Mouse (Mus musculus) heart, postnatal 0 days (tissue): ENCODE results near the gene Ston2. TPM values are rescaled to one million over a fixed set of nuclear protein-coding genes. Genes with fewer than 3 reads are reported as not detected.

Experiments
- ATAC-seq: fragments of 200-750 bp; cut with Nextera tagmentation; 2 replicates; pipeline ENCODE4 v1.8.0; 2017; ENCODE audit warnings: low read depth, moderate number of reproducible peaks, moderate library complexity; ENCODE audit not compliant: insufficient read depth
- DNase-seq: peaks from one replicate; pipeline ENCODE4 v3.0.0-alpha.2; 2016; ENCODE audit warnings: low spot score
- H3K27ac ChIP-seq: fragments of 300-500 bp; sonication (generic); 2 replicates; pipeline ENCODE4 v1.5.1; 2014; ENCODE audit warnings: low read depth, mild to moderate bottlenecking
- H3K27me3 ChIP-seq: fragments of 300-500 bp; sonication (generic); 2 replicates; pipeline ENCODE4 v1.6.1; 2014; ENCODE audit warnings: low read length, mixed read lengths; ENCODE audit not compliant: control insufficient read depth, insufficient read depth
- H3K36me3 ChIP-seq: fragments of 300-500 bp; sonication (generic); replicated peaks from 2 replicates; pipeline ENCODE4 v1.6.1; 2014; ENCODE audit warnings: low read length, mixed read lengths; ENCODE audit not compliant: control insufficient read depth, insufficient read depth
- H3K4me1 ChIP-seq: fragments of 300-500 bp; sonication (generic); 2 replicates; pipeline ENCODE4 v1.6.1; 2014; ENCODE audit warnings: antibody characterized with exemption; ENCODE audit not compliant: control insufficient read depth, insufficient read depth
- H3K4me2 ChIP-seq: fragments of 300-500 bp; sonication (generic); 2 replicates; pipeline ENCODE4 v1.6.1; 2014; ENCODE audit warnings: low read depth, mild to moderate bottlenecking, low read length, moderate library complexity
- H3K4me3 ChIP-seq: fragments of 300-500 bp; sonication (generic); 2 replicates; pipeline ENCODE4 v1.5.1; 2014; ENCODE audit warnings: low read depth, low read length
- H3K9ac ChIP-seq: fragments of 300-500 bp; sonication (generic); replicated peaks from 2 replicates; pipeline ENCODE4 v1.6.1; 2014; ENCODE audit warnings: low read depth, low read length, mixed read lengths
- H3K9me3 ChIP-seq: fragments of 300-500 bp; sonication (generic); replicated peaks from 2 replicates; pipeline ENCODE4 v1.6.1; 2016; ENCODE audit warnings: low read length; ENCODE audit not compliant: control insufficient read depth
- CTCF ChIP-seq: IDR thresholded peaks from 2 replicates; pipeline ENCODE4 v1.5.1; 2016; ENCODE audit warnings: antibody characterized with exemption, control low read depth, low read depth
- EP300 ChIP-seq: IDR thresholded peaks from 2 replicates; pipeline ENCODE4 v1.6.1; 2016; ENCODE audit warnings: antibody characterized with exemption, low read depth
- WGBS: fragments of 180-500 bp; shearing (Covaris S2); extraction: QIAGEN DNeasy Blood & Tissue Kit; methylation state at CpG from one replicate; pipeline ENCODE4 v1.1.7; 2014; 5-methylcytosine and 5-hydroxymethylcytosine counted together
- polyA plus RNA-seq: library from polyadenylated mRNA; unstranded; fragments of >200 nt; fragmentation: Nextera tagmentation; extraction: Ambion mirVana; gene quantifications from 2 replicates; pipeline ENCODE4 v1.2.1, GENCODE M21; 2015
- total RNA-seq: library from RNA; depleted of rRNA; stranded (reverse); fragments of >200 nt; gene quantifications from 2 replicates; pipeline ENCODE4 v1.2.3, GENCODE M21; 2014; ENCODE audit warnings: low replicate concordance

The Ston2 gene
- total and polyA plus RNA-seq, 2 experiments from 2014 or later, result 0.57 to 0.95 TPM

GRCm38 (mm10) chr12:91807095-91807494 lies 18.9 kb upstream of the Ston2 start:
- no peaks in the 10 kb centered on the region for H3K9me3 ChIP-seq
- no peaks in the 10 kb centered on the region for H3K27me3 ChIP-seq
- no peak overlapping the region for H3K9ac ChIP-seq
- H3K4me1 ChIP-seq, result no peaks in the 10 kb centered on the region
- no peak for DNase-seq
- TF ChIP-seq CTCF (no peak), EP300 (no peak)
- H3K27ac ChIP-seq, result no peak overlapping the region
- no peak for ATAC-seq
- H3K4me2 ChIP-seq, result no peak overlapping the region
- WGBS, result 85% methylated on average over 11 of the region's 11 CpGs
- H3K36me3 ChIP-seq, result peaks cover 47% of the 10 kb centered on the region
- H3K4me3 ChIP-seq, result no peak overlapping the region

DNA sequence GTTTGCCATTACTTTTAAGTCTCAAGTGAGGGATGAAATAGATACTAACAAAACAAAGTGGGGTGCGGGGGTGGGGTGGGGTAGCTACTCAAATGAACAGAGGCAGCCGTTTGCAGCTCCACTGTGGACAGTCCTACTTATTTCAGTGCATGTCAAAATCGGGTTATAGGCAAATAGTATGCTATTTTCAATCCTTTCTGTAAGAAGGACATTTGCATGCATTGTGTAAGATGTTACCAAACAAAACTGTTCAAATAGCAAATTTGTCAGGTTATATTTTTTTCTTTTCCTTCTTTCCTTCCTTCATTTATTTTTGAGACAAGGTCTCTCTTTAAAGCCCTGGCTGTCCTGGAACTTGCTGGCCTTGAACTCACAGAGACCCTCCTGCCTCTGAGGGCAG lies 16.1 kb upstream of the Ston2 start:
- H3K4me1 ChIP-seq, result no peaks in the 10 kb centered on the region
- H3K4me3 ChIP-seq, result no peak overlapping the region
- H3K9me3 ChIP-seq, result no peaks in the 10 kb centered on the region
- ATAC-seq (no peak), DNase-seq (no peak)
- H3K9ac ChIP-seq, result no peak overlapping the region
- TF ChIP-seq EP300 (no peak), CTCF (no peak)
- H3K27me3 ChIP-seq, result no peaks in the 10 kb centered on the region
- 75% methylated on average over 3 of the region's 3 CpGs for WGBS
- no peak overlapping the region for H3K4me2 ChIP-seq
- H3K36me3 ChIP-seq, result peaks cover 21% of the 10 kb centered on the region
- H3K27ac ChIP-seq, result no peak overlapping the region

GRCm38 (mm10) chr12:91803207-91803932 lies 15.2 kb upstream of the Ston2 start:
- no peaks in the 10 kb centered on the region for H3K9me3 ChIP-seq
- no peaks in the 10 kb centered on the region for H3K27me3 ChIP-seq
- no peak for TF ChIP-seq EP300
- TF ChIP-seq CTCF, result no peak
- no peak overlapping the region for H3K4me3 ChIP-seq
- 80% methylated on average over 13 of the region's 13 CpGs for WGBS
- no peak for DNase-seq
- ATAC-seq, result no peak
- no peaks in the 10 kb centered on the region for H3K4me1 ChIP-seq
- H3K9ac ChIP-seq, result no peak overlapping the region
- peaks cover 12% of the 10 kb centered on the region; the same call in 1 of the 2 replicates for H3K36me3 ChIP-seq
- H3K4me2 ChIP-seq, result no peak overlapping the region
- no peak overlapping the region for H3K27ac ChIP-seq

GRCm38 (mm10) chr12:91802586-91803206 lies 14.5 kb upstream of the Ston2 start:
- DNase-seq (no peak), ATAC-seq (no peak)
- 0 out of 2 replicates have a peak, but pooled peaks cover 5% of the 10 kb centered on the region for H3K36me3 ChIP-seq
- 79% methylated on average over 12 of the region's 12 CpGs for WGBS
- no peak overlapping the region for H3K27ac ChIP-seq
- no peak overlapping the region for H3K4me3 ChIP-seq
- TF ChIP-seq CTCF (no peak), EP300 (no peak)
- no peak overlapping the region for H3K4me2 ChIP-seq
- H3K27me3 ChIP-seq, result no peaks in the 10 kb centered on the region
- no peak overlapping the region for H3K9ac ChIP-seq
- H3K4me1 ChIP-seq, result no peaks in the 10 kb centered on the region
- no peaks in the 10 kb centered on the region for H3K9me3 ChIP-seq

GRCm38 (mm10) chr12:91800861-91801385 lies 12.7 kb upstream of the Ston2 start:
- Histone ChIP-seq H3K36me3 (no peaks in the 10 kb centered on the region), H3K4me2 (no peak overlapping the region), H3K27ac (no peak overlapping the region), H3K9ac (no peak overlapping the region), H3K4me3 (no peak overlapping the region), H3K27me3 (no peaks in the 10 kb centered on the region), H3K9me3 (no peaks in the 10 kb centered on the region), H3K4me1 (no peaks in the 10 kb centered on the region)
- 44% methylated on average over 6 of the region's 6 CpGs for whole genome bisulfite sequencing
- ATAC-seq (no peak), DNase-seq (no peak)
- TF ChIP-seq EP300 (no peak), CTCF (no peak)
